Mouse (Mus musculus) hindbrain, embryonic 13.5 days (tissue): ENCODE data around the gene AW549877. TPM values are rescaled to one million over a fixed set of nuclear protein-coding genes. Genes with fewer than 3 reads are reported as not detected.
A peak's percentile ranks its signal among the peaks of the same experiment; 100 is the strongest.

Experiments used
- ATAC-seq: fragments of 200-750 bp; cut with Nextera tagmentation; 2 replicates; pipeline ENCODE4 v1.8.0; 2017; ENCODE audit warnings: moderate TSS enrichment; ENCODE audit not compliant: low FRiP score
- H3K27ac ChIP-seq: fragments of 300-500 bp; sonication (generic); 2 replicates; pipeline ENCODE4 v1.5.1; 2015; ENCODE audit warnings: inconsistent platforms, mild to moderate bottlenecking, moderate library complexity
- H3K27me3 ChIP-seq: fragments of 300-500 bp; sonication (generic); 2 replicates; pipeline ENCODE4 v1.6.1; 2015; ENCODE audit warnings: mild to moderate bottlenecking, inconsistent platforms
- H3K36me3 ChIP-seq: fragments of 300-500 bp; sonication (generic); 2 replicates; pipeline ENCODE4 v1.6.1; 2015; ENCODE audit warnings: mild to moderate bottlenecking, inconsistent platforms
- H3K4me1 ChIP-seq: fragments of 300-500 bp; sonication (generic); replicated peaks from 2 replicates; pipeline ENCODE4 v1.6.1; 2015; ENCODE audit warnings: inconsistent platforms
- H3K4me2 ChIP-seq: fragments of 300-500 bp; sonication (generic); 2 replicates; pipeline ENCODE4 v1.6.1; 2015; ENCODE audit warnings: inconsistent platforms, mild to moderate bottlenecking, moderate library complexity
- H3K4me3 ChIP-seq: fragments of 300-500 bp; sonication (generic); 2 replicates; pipeline ENCODE4 v1.5.1; 2015; ENCODE audit warnings: mild to moderate bottlenecking, inconsistent platforms
- H3K9ac ChIP-seq: fragments of 300-500 bp; sonication (generic); 2 replicates; pipeline ENCODE4 v1.6.1; 2015; ENCODE audit warnings: mild to moderate bottlenecking, inconsistent platforms
- H3K9me3 ChIP-seq: fragments of 300-500 bp; sonication (generic); 2 replicates; pipeline ENCODE4 v1.6.1; 2016; ENCODE audit warnings: inconsistent platforms
- WGBS: fragments of 180-500 bp; shearing (Covaris S2); methylation state at CpG from one replicate; pipeline ENCODE4 v1.1.7; 2015; 5-methylcytosine and 5-hydroxymethylcytosine counted together
- polyA plus RNA-seq: library from polyadenylated mRNA; unstranded; fragments of >200 nt; fragmentation: Nextera tagmentation; extraction: Ambion mirVana; gene quantifications from 2 replicates; pipeline ENCODE4 v1.2.1, GENCODE M21; 2015

The AW549877 gene
- polyA plus RNA-seq, 1 experiment from 2014 or later, result 41.5 TPM

GRCm38 (mm10) chr15:3979061-3979848 is 16.3 kb downstream of the AW549877 start, which contains the start of gene Fbxo4:
Gene Fbxo4 (minus strand): TSS chr15:3979573.
- Histone ChIP-seq H3K4me2 (peak within 1 kb of the TSS; percentile 67), H3K27ac (peak within 1 kb of the TSS; percentile 97), H3K4me1 (peaks cover 7% of the 10 kb centered on the region), H3K27me3 (no peaks in the 10 kb centered on the region), H3K36me3 (peaks cover 9% of the 10 kb centered on the region), H3K4me3 (peak within 1 kb of the TSS; percentile 64), H3K9ac (peak within 1 kb of the TSS; percentile 94), H3K9me3 (no peaks in the 10 kb centered on the region)
- WGBS, result 2% methylated on average over 57 of the region's 61 CpGs
- ATAC-seq, result peak; percentile 96

GRCm38 (mm10) chr15:3978279-3978678 is 17.3 kb downstream of the AW549877 start:
- peak; percentile 31; the same call in 1 of the 2 replicates for ATAC-seq
- Histone ChIP-seq H3K4me1 (peaks cover 7% of the 10 kb centered on the region), H3K27ac (no peak overlapping the region), H3K27me3 (no peaks in the 10 kb centered on the region), H3K36me3 (peaks cover 9% of the 10 kb centered on the region), H3K9ac (no peak overlapping the region), H3K4me2 (peak overlapping the region; percentile 67; the same call in 1 of the 2 replicates), H3K4me3 (no peak overlapping the region), H3K9me3 (no peaks in the 10 kb centered on the region)
- 88% methylated on average over 2 of the region's 2 CpGs for whole genome bisulfite sequencing

GRCm38 (mm10) chr15:3973300-3973699 is 22.2 kb downstream of the AW549877 start:
- no peak overlapping the region for H3K4me3 ChIP-seq
- H3K4me1 ChIP-seq, result no peaks in the 10 kb centered on the region
- H3K9ac ChIP-seq, result no peak overlapping the region
- peaks cover 16% of the 10 kb centered on the region for H3K36me3 ChIP-seq
- H3K27me3 ChIP-seq, result no peaks in the 10 kb centered on the region
- H3K27ac ChIP-seq, result no peak overlapping the region
- 95% methylated on average over 3 of the region's 3 CpGs for WGBS
- no peaks in the 10 kb centered on the region for H3K9me3 ChIP-seq
- H3K4me2 ChIP-seq, result no peak overlapping the region
- no peak for ATAC-seq

- no peak overlapping the region for H3K9ac ChIP-seq
- H3K27ac ChIP-seq, result no peak overlapping the region
- no peaks in the 10 kb centered on the region for H3K4me1 ChIP-seq
- H3K27me3 ChIP-seq, result no peaks in the 10 kb centered on the region
- no peak overlapping the region for H3K4me3 ChIP-seq
- no peak for ATAC-seq
- no peaks in the 10 kb centered on the region for H3K9me3 ChIP-seq
- WGBS, result 95% methylated on average over 6 of the region's 6 CpGs
- H3K4me2 ChIP-seq, result no peak overlapping the region
- H3K36me3 ChIP-seq, result peaks cover 19% of the 10 kb centered on the region
These were observed 25.4 kb downstream of the AW549877 start for GRCm38 (mm10) chr15:3970193-3970592.

- Histone ChIP-seq H3K9me3 (no peaks in the 10 kb centered on the region), H3K4me1 (no peaks in the 10 kb centered on the region), H3K4me3 (no peak overlapping the region), H3K36me3 (peaks cover 19% of the 10 kb centered on the region), H3K9ac (no peak overlapping the region), H3K4me2 (no peak overlapping the region), H3K27me3 (no peaks in the 10 kb centered on the region), H3K27ac (no peak overlapping the region)
- WGBS, result 92% methylated on average over 14 of the region's 14 CpGs
- ATAC-seq, result no peak
These were observed 25.8 kb downstream of the AW549877 start for GRCm38 (mm10) chr15:3969743-3970142.

- Histone ChIP-seq H3K4me3 (no peak overlapping the region), H3K27ac (no peak overlapping the region), H3K36me3 (no peaks in the 10 kb centered on the region), H3K9me3 (no peaks in the 10 kb centered on the region), H3K4me2 (no peak overlapping the region), H3K9ac (no peak overlapping the region), H3K4me1 (no peaks in the 10 kb centered on the region), H3K27me3 (no peaks in the 10 kb centered on the region)
- WGBS, result 86% methylated on average over 8 of the region's 8 CpGs
- ATAC-seq, result no peak
These were observed 33.3 kb downstream of the AW549877 start for GRCm38 (mm10) chr15:3962251-3962650.

GRCm38 (mm10) chr15:3960094-3960493 is 35.5 kb downstream of the AW549877 start:
- 62% methylated on average over 1 of the region's 1 CpGs for WGBS
- ATAC-seq, result no peak
- Histone ChIP-seq H3K4me2 (no peak overlapping the region), H3K27ac (no peak overlapping the region), H3K4me3 (no peak overlapping the region), H3K36me3 (no peaks in the 10 kb centered on the region), H3K9me3 (no peaks in the 10 kb centered on the region), H3K27me3 (no peaks in the 10 kb centered on the region), H3K4me1 (no peaks in the 10 kb centered on the region), H3K9ac (no peak overlapping the region)

GRCm38 (mm10) chr15:3957982-3958381 is 37.6 kb downstream of the AW549877 start:
- Histone ChIP-seq H3K9ac (no peak overlapping the region), H3K4me1 (no peaks in the 10 kb centered on the region), H3K27ac (no peak overlapping the region), H3K4me3 (no peak overlapping the region), H3K27me3 (no peaks in the 10 kb centered on the region), H3K36me3 (no peaks in the 10 kb centered on the region), H3K9me3 (no peaks in the 10 kb centered on the region), H3K4me2 (no peak overlapping the region)
- ATAC-seq, result no peak
- WGBS, result 19% methylated on average over 4 of the region's 4 CpGs

GRCm38 (mm10) chr15:3954971-3955370 is 40.6 kb downstream of the AW549877 start:
- no peak for ATAC-seq
- H3K9ac ChIP-seq, result no peak overlapping the region

GRCm38 (mm10) chr15:3938132-3938531 is 57.4 kb downstream of the AW549877 start:
- Histone ChIP-seq H3K36me3 (no peaks in the 10 kb centered on the region), H3K4me2 (no peak overlapping the region), H3K9me3 (no peaks in the 10 kb centered on the region), H3K9ac (no peak overlapping the region), H3K27me3 (no peaks in the 10 kb centered on the region), H3K27ac (no peak overlapping the region), H3K4me1 (no peaks in the 10 kb centered on the region), H3K4me3 (no peak overlapping the region)
- ATAC-seq, result no peak
- 80% methylated on average over 2 of the region's 2 CpGs for WGBS

More at GRCm38 (mm10) chr15:3954971-3955370, 40.6 kb downstream of the AW549877 start:
- WGBS, result 72% methylated on average over 2 of the region's 2 CpGs
- H3K27me3 ChIP-seq, result no peaks in the 10 kb centered on the region
- H3K4me1 ChIP-seq, result no peaks in the 10 kb centered on the region
- no peaks in the 10 kb centered on the region for H3K9me3 ChIP-seq
- H3K27ac ChIP-seq, result no peak overlapping the region
- no peak overlapping the region for H3K4me3 ChIP-seq
- no peak overlapping the region for H3K4me2 ChIP-seq
- H3K36me3 ChIP-seq, result no peaks in the 10 kb centered on the region

- Histone ChIP-seq H3K4me3 (no peak overlapping the region), H3K27me3 (no peaks in the 10 kb centered on the region), H3K4me2 (no peak overlapping the region), H3K27ac (no peak overlapping the region), H3K36me3 (no peaks in the 10 kb centered on the region), H3K4me1 (no peaks in the 10 kb centered on the region), H3K9ac (no peak overlapping the region), H3K9me3 (no peaks in the 10 kb centered on the region)
- no peak for ATAC-seq
- WGBS, result 90% methylated on average over 3 of the region's 3 CpGs
These were observed 59.5 kb downstream of the AW549877 start for GRCm38 (mm10) chr15:3936056-3936455.

GRCm38 (mm10) chr15:3933466-3933865 is 62.1 kb downstream of the AW549877 start:
- WGBS, result 89% methylated on average over 4 of the region's 4 CpGs

More at GRCm38 (mm10) chr15:3933466-3933865, 62.1 kb downstream of the AW549877 start:
- H3K27ac ChIP-seq, result no peak overlapping the region
- H3K36me3 ChIP-seq, result no peaks in the 10 kb centered on the region
- H3K27me3 ChIP-seq, result no peaks in the 10 kb centered on the region
- no peak overlapping the region for H3K4me3 ChIP-seq
- no peaks in the 10 kb centered on the region for H3K4me1 ChIP-seq
- no peaks in the 10 kb centered on the region for H3K9me3 ChIP-seq
- no peak overlapping the region for H3K9ac ChIP-seq
- no peak for ATAC-seq
- no peak overlapping the region for H3K4me2 ChIP-seq
